Comparison of ENCODE assay signal across 9 mouse cellular contexts in genomic region chr10:92036176-92036575, GRCm38 (mm10).
A peak's percentile ranks its signal among the peaks of the same experiment; 100 is the strongest.
DNase-seq lines count a peak whose midpoint lies in the region; ATAC-seq and TF ChIP-seq lines count a peak whose summit lies in the region.
"Had no signal": no experiment of that assay in that cellular context is flagged by ENCODE, and none has a peak within 500 bp of the region (broad histone marks: within the 10 kb centered on the region; RNA-seq: fewer than 3 reads in every experiment).

No protein-coding gene starts in this region.

- H3K9ac ChIP-seq in forebrain, embryonic 13.5 days, result no peak overlapping the region
- H3K9ac ChIP-seq: limb, embryonic 15.5 days had no signal

- no peaks in the 10 kb centered on the region for H3K36me3 ChIP-seq in forebrain, embryonic 13.5 days (ENCODE audit: poor library complexity, severe bottlenecking)
- no peaks in the 10 kb centered on the region for H3K36me3 ChIP-seq in forebrain, embryonic 10.5 days (replicated peaks)
- H3K36me3 ChIP-seq: limb, embryonic 15.5 days had no signal

- peak; percentile 94 for ATAC-seq in forebrain, embryonic 13.5 days
- no peak for ATAC-seq in megakaryocyte progenitor cell, adult 5-6 weeks (replicated peaks; ENCODE audit: poor library complexity)

- no peak overlapping the region for H3K4me3 ChIP-seq in forebrain, embryonic 13.5 days
- no peak overlapping the region for H3K4me3 ChIP-seq in forebrain, embryonic 10.5 days
- H3K4me3 ChIP-seq in lung, adult 2 months (replicated peaks; ENCODE audit: extremely low read depth, low read depth, low read length), result no peak overlapping the region
- H3K4me3 ChIP-seq: limb, embryonic 15.5 days had no signal

- H3K27ac ChIP-seq in forebrain, embryonic 13.5 days, result peak overlapping the region; percentile 65
- no peak overlapping the region for H3K27ac ChIP-seq in forebrain, embryonic 10.5 days
- H3K27ac ChIP-seq: limb, embryonic 15.5 days had no signal

- no peaks in the 10 kb centered on the region for H3K27me3 ChIP-seq in forebrain, embryonic 13.5 days
- no peaks in the 10 kb centered on the region for H3K27me3 ChIP-seq in forebrain, embryonic 10.5 days (ENCODE audit: poor library complexity, severe bottlenecking)
- H3K27me3 ChIP-seq: limb, embryonic 15.5 days had no signal

- H3K4me2 ChIP-seq in forebrain, embryonic 13.5 days, result no peak overlapping the region
- H3K4me2 ChIP-seq: limb, embryonic 15.5 days had no signal

- no peak for TF ChIP-seq CTCF in lung, adult 2 months (IDR thresholded peaks at IDR 0.05; ENCODE audit: insufficient read depth, low read length)

- DNase-seq in forebrain, embryonic 10.5 days (ENCODE audit: extremely low spot score, low spot score), result no peak
- peak; percentile 27 to 32 for DNase-seq in frontal cortex, adult 2 months (ENCODE audit: extremely low spot score in 1 of 2, low spot score in 1 of 2)
- peak; percentile 20 to 23 for DNase-seq in layer of hippocampus, postnatal 36 days
- peak; percentile 20 for DNase-seq in right cerebral cortex, adult 18-20 months
- DNase-seq in lung, adult 2 months, result no peak
- no peak for DNase-seq in adrenal gland, postnatal 25 days

- no peak for TF ChIP-seq POLR2A in lung, adult 2 months (IDR thresholded peaks at IDR 0.05; ENCODE audit: borderline replicate concordance, extremely low read depth, low read depth, low read length)

- no peaks in the 10 kb centered on the region for H3K9me3 ChIP-seq in forebrain, embryonic 13.5 days (replicated peaks)
- no peaks in the 10 kb centered on the region for H3K9me3 ChIP-seq in forebrain, embryonic 10.5 days
- H3K9me3 ChIP-seq: limb, embryonic 15.5 days had no signal

- 12% methylated on average over 3 of the region's 3 CpGs for WGBS in forebrain, embryonic 13.5 days
- 57% methylated on average over 3 of the region's 3 CpGs for WGBS in forebrain, embryonic 10.5 days
- WGBS in lung, adult 2 months, result 53% methylated on average over 3 of the region's 3 CpGs

- H3K4me1 ChIP-seq in forebrain, embryonic 13.5 days, result peaks cover 17% of the 10 kb centered on the region; the same call in 1 of the 2 replicates
- peaks cover 4% of the 10 kb centered on the region; the same call in 1 of the 2 replicates for H3K4me1 ChIP-seq in forebrain, embryonic 10.5 days
- no peaks in the 10 kb centered on the region for H3K4me1 ChIP-seq in lung, adult 2 months (ENCODE audit: control insufficient read depth, insufficient read depth, low read length)
- H3K4me1 ChIP-seq: limb, embryonic 15.5 days had no signal

Comparison
In these comparisons a context has a peak if more than half of its experiments do, and no peak if none do; other contexts are left out.
1. DNase-seq: peak in frontal cortex, adult 2 months (2 of 2), layer of hippocampus, postnatal 36 days (2 of 2) and right cerebral cortex, adult 18-20 months (single experiment); none in forebrain, embryonic 10.5 days (single experiment), lung, adult 2 months (single experiment) and adrenal gland, postnatal 25 days (single experiment).